Mouse (Mus musculus) kidney, postnatal 0 days (tissue): ENCODE data around the gene Scube2. TPM values are rescaled to one million over a fixed set of nuclear protein-coding genes. Genes with fewer than 3 reads are reported as not detected.
A peak's percentile ranks its signal among the peaks of the same experiment; 100 is the strongest.

Experiments
- ATAC-seq: fragments of 200-750 bp; cut with Nextera tagmentation; replicated peaks from 2 replicates; pipeline ENCODE4 v1.8.0; 2017; ENCODE audit warnings: low read depth, moderate number of reproducible peaks, moderate TSS enrichment, moderate library complexity; ENCODE audit not compliant: low FRiP score
- DNase-seq: peaks from one replicate; pipeline ENCODE4 v3.0.0-alpha.2; 2016; ENCODE audit warnings: low spot score
- H3K27ac ChIP-seq: fragments of 300-500 bp; sonication (generic); 2 replicates; pipeline ENCODE4 v1.5.1; 2014; ENCODE audit warnings: mild to moderate bottlenecking
- H3K27me3 ChIP-seq: fragments of 300-500 bp; sonication (generic); 2 replicates; pipeline ENCODE4 v1.6.1; 2014; ENCODE audit warnings: low read length, mixed read lengths; ENCODE audit not compliant: insufficient read depth
- H3K36me3 ChIP-seq: fragments of 300-500 bp; sonication (generic); 2 replicates; pipeline ENCODE4 v1.6.1; 2014; ENCODE audit warnings: low read length, mixed read lengths; ENCODE audit not compliant: insufficient read depth
- H3K4me1 ChIP-seq: fragments of 300-500 bp; sonication (generic); replicated peaks from 2 replicates; pipeline ENCODE4 v1.6.1; 2014; ENCODE audit warnings: antibody characterized with exemption, low read length, mixed read lengths; ENCODE audit not compliant: insufficient read depth
- H3K4me2 ChIP-seq: fragments of 300-500 bp; sonication (generic); 2 replicates; pipeline ENCODE4 v1.6.1; 2014; ENCODE audit warnings: mild to moderate bottlenecking, low read length, moderate library complexity, mixed read lengths
- H3K4me3 ChIP-seq: fragments of 300-500 bp; sonication (generic); replicated peaks from 2 replicates; pipeline ENCODE4 v1.5.1; 2014; ENCODE audit warnings: low read depth, low read length
- H3K9ac ChIP-seq: fragments of 300-500 bp; sonication (generic); 2 replicates; pipeline ENCODE4 v1.6.1; 2014; ENCODE audit warnings: low read depth, low read length
- H3K9me3 ChIP-seq: fragments of 300-500 bp; sonication (generic); replicated peaks from 2 replicates; pipeline ENCODE4 v1.6.1; 2016; ENCODE audit warnings: low read length, inconsistent platforms, mixed read lengths
- CTCF ChIP-seq: IDR thresholded peaks from 2 replicates; pipeline ENCODE4 v1.5.1; 2016; ENCODE audit warnings: antibody characterized with exemption, low read depth, mild to moderate bottlenecking, moderate library complexity
- WGBS: fragments of 180-500 bp; shearing (Covaris S2); extraction: QIAGEN DNeasy Blood & Tissue Kit; methylation state at CpG from one replicate; pipeline ENCODE4 v1.1.7; 2014; 5-methylcytosine and 5-hydroxymethylcytosine counted together
- polyA plus RNA-seq: library from polyadenylated mRNA; unstranded; fragments of >200 nt; fragmentation: Nextera tagmentation; extraction: Ambion mirVana; gene quantifications from 2 replicates; pipeline ENCODE4 v1.2.1, GENCODE M21; 2015

Gene Scube2
- polyA plus RNA-seq, 1 experiment from 2014 or later = 2.0 TPM

DNA sequence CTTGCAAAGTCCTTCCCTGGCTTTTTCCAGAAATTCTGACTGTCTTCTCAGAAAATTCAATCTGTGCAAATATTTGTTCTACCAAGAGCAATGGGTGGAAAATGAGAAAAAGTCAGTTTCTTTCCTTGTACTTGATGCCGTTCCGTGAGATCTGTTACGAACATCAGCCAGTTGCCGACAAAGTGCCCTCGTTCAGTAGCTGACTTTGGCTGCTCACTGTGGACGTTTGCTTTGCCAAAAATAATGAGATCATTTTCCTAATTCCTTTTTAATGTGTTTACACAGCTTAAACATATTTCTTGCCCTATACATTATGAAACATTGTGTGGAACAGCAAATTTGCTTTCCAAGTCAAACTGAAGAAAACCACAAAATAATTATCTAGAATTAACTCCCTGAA is 30.6 kb downstream of the Scube2 start:
- H3K9me3 ChIP-seq = no peaks in the 10 kb centered on the region
- H3K27ac ChIP-seq = no peak overlapping the region
- H3K4me3 ChIP-seq = no peak overlapping the region
- DNase-seq (peak; percentile 28), ATAC-seq (no peak)
- no peaks in the 10 kb centered on the region for H3K36me3 ChIP-seq
- no peak overlapping the region for H3K9ac ChIP-seq
- 53% methylated on average over 6 of the region's 6 CpGs for WGBS
- H3K4me2 ChIP-seq = no peak overlapping the region
- H3K4me1 ChIP-seq = no peaks in the 10 kb centered on the region
- no peak for TF ChIP-seq CTCF
- no peaks in the 10 kb centered on the region for H3K27me3 ChIP-seq

DNA sequence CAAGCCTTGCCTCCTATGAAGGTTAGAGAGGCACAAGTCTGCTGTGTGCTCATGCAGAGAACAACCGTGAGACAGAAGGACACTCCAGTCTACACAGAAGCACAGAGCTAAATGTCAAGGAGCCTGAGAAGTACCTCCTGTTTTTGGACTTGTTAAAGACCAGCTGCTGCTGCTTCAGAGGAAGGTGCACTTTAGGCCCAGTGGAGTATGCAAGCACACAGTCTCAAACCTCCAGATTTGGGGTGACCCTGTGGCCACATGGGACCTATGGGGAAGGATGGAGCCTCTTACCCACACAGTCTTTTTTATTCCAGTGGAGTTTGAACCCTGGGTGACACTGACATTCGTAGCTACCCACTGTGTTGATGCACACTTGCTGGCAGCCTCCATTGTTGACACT is 34.1 kb downstream of the Scube2 start:
- WGBS = 55% methylated on average over 2 of the region's 2 CpGs
- Histone ChIP-seq H3K9me3 (no peaks in the 10 kb centered on the region), H3K36me3 (no peaks in the 10 kb centered on the region), H3K9ac (no peak overlapping the region), H3K4me3 (no peak overlapping the region), H3K27ac (no peak overlapping the region), H3K4me1 (no peaks in the 10 kb centered on the region), H3K27me3 (no peaks in the 10 kb centered on the region), H3K4me2 (no peak overlapping the region)
- ATAC-seq (no peak), DNase-seq (peak; percentile 19)
- no peak for TF ChIP-seq CTCF

DNA sequence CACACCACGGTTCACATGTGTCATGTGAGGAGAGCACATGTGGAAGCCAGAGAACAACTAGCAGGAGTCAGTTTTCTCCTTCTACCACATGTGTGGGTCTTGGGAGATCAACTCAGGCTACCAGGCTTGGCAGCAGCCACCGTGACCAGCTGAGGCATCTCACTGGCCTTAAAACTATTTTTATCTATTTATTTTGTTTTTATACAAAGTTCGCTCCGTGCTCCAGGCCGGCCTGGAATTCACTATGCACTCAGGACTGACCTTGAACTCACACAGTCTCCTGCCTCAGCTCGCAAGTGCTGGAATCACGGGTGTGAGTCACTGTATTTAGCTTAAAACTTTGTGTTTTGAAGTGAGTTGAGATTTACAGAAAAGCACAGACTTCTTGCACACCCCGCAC is 38.6 kb downstream of the Scube2 start:
- H3K4me2 ChIP-seq = no peak overlapping the region
- no peaks in the 10 kb centered on the region for H3K36me3 ChIP-seq
- no peak overlapping the region for H3K9ac ChIP-seq
- no peak overlapping the region for H3K4me3 ChIP-seq
- DNase-seq = peak; percentile 24
- no peak for ATAC-seq
- TF ChIP-seq CTCF = no peak
- no peaks in the 10 kb centered on the region for H3K9me3 ChIP-seq
- H3K27ac ChIP-seq = no peak overlapping the region
- no peaks in the 10 kb centered on the region for H3K27me3 ChIP-seq
- no peaks in the 10 kb centered on the region for H3K4me1 ChIP-seq
- 60% methylated on average over 8 of the region's 8 CpGs for WGBS

DNA sequence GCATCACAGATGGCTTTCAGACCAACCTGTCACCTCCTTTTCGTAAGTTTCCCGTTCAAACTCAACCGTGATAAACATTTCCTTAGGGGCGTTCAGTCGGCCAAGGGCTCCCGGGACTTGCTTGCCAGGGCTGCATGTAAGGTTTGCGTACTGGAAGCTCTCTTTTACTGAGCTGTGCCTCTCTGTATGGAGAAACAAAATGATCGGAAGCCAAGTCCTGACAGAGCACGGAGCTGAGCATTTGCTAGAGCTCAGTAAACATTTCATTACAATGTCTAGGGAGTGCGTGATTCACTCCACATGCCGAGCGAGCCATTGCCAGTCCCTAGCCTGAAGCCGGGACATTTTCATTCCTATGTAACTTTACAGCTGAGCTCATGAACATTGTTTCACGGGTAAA is 40.2 kb downstream of the Scube2 start:
- no peak for TF ChIP-seq CTCF
- Histone ChIP-seq H3K27ac (no peak overlapping the region; the same call in 1 of the 2 replicates), H3K4me2 (no peak overlapping the region), H3K4me3 (no peak overlapping the region), H3K27me3 (no peaks in the 10 kb centered on the region), H3K36me3 (no peaks in the 10 kb centered on the region), H3K9me3 (no peaks in the 10 kb centered on the region), H3K9ac (no peak overlapping the region), H3K4me1 (no peaks in the 10 kb centered on the region)
- WGBS = 65% methylated on average over 14 of the region's 14 CpGs
- no peak; the same call in 1 of the 2 replicates for ATAC-seq
- peak; percentile 65 for DNase-seq

DNA sequence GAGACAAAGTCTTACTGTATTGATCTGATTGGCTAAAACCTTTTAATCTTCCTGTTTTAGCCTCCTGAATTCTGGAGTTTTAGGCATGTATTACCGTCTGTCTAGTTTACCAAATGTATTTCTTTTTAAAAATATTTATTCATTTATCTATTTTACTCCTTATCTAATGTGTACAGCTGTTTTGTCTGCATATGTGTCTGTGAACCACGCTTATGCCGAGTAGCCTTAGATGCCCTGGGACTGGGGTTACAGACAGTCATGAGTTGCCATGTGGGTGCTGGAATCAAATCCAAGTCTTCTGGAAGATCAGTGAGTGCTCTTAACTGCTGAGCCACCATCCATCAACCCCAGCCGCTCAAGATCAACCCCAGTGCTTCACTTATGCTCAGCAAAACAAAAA is 46.9 kb downstream of the Scube2 start:
- Histone ChIP-seq H3K9ac (no peak overlapping the region), H3K27ac (no peak overlapping the region), H3K4me2 (no peak overlapping the region), H3K9me3 (no peaks in the 10 kb centered on the region), H3K36me3 (no peaks in the 10 kb centered on the region), H3K4me1 (no peaks in the 10 kb centered on the region), H3K4me3 (no peak overlapping the region), H3K27me3 (no peaks in the 10 kb centered on the region)
- ATAC-seq (no peak), DNase-seq (no peak)
- 88% methylated on average over 4 of the region's 4 CpGs for WGBS
- TF ChIP-seq CTCF = no peak

DNA sequence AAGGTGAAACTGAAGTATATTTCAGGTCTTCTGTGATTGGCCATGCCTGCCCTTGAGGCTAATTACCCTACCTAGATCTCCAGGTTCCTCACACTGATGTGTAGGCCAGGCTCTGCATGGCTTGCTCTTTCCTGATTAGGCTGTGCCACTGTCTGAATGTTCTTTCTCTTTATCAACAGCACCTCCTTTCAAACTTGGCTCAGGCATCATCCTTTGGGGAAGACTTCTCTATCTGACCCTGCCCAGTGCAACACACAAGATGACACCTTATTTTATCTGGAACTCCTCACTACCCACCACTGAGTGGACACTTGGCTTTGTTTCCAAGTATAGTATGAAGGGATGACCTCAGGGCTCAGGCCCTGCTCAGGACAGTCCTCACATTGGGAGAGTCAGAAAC is 47.5 kb downstream of the Scube2 start:
- no peak for DNase-seq

DNA sequence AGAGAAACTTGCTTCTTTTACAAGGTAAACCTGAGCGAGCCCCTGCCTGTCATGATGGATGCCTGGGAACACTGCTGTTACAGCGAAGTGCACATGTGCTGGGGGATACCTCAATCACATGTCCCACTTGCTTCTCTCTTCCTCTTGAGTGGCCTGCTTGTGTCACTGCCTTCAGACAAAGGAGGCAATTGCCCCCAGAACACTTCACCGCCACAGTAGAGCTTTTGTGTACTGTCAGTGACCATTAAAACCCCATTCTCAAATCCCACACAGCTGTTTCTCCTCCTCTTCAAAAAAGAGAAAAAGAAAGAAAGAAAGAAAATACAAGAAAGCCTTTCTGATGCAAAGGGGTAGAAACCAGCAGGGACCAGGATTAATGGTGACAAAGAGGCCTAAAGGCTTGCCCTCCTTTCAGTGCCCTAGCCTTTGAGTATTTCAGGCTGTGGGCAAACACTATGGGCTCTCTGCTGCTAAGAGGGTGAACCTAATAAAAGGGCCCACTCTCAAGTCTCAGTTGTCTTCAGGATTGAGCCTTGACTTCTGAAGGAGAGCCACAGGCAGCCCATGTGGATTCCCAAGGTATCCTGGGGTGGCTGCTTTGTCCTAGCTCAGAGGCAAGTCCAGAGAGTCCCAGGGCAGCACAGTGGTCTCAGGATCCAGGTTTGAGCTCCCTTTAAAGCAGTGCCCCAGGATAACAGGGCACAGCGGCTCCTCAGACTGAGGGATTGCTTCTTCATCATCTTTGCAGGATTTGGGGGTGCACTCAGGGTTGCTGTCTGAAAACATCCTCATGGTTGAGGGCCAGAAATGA is 51.9 kb downstream of the Scube2 start:
- no peak overlapping the region for H3K27ac ChIP-seq
- H3K27me3 ChIP-seq = no peaks in the 10 kb centered on the region
- no peaks in the 10 kb centered on the region for H3K4me1 ChIP-seq
- no peak for TF ChIP-seq CTCF
- no peak for ATAC-seq
- 76% methylated on average over 4 of the region's 4 CpGs for WGBS
- H3K36me3 ChIP-seq = no peaks in the 10 kb centered on the region
- no peaks in the 10 kb centered on the region for H3K9me3 ChIP-seq
- DNase-seq = no peak
- H3K4me2 ChIP-seq = no peak overlapping the region
- H3K9ac ChIP-seq = no peak overlapping the region
- H3K4me3 ChIP-seq = no peak overlapping the region

More for the DNA sequence above, 47.5 kb downstream of the Scube2 start:
- TF ChIP-seq CTCF = no peak
- Histone ChIP-seq H3K4me3 (no peak overlapping the region), H3K4me2 (no peak overlapping the region), H3K27me3 (no peaks in the 10 kb centered on the region), H3K9me3 (no peaks in the 10 kb centered on the region), H3K9ac (no peak overlapping the region), H3K4me1 (no peaks in the 10 kb centered on the region), H3K27ac (no peak overlapping the region), H3K36me3 (no peaks in the 10 kb centered on the region)
- no peak for ATAC-seq
